Mouse (Mus musculus): ENCODE measurements around the gene Agl.
"Not testable (repeated sequence)": the region's sequence is repeated elsewhere in the genome, so short reads cannot be mapped to it uniquely, and the experiment has no call there.

Agl gene

GRCm38 (mm10) chr3:116815916-116816315, 8.0 kb upstream of the Agl start:
- DNase-seq (ENCODE audit: low spot score in 2 of 2): no peak

GRCm38 (mm10) chr3:116815305-116815797, 7.4 kb upstream of the Agl start:
- DNase-seq (ENCODE audit: low spot score in 2 of 2): no peak

DNA sequence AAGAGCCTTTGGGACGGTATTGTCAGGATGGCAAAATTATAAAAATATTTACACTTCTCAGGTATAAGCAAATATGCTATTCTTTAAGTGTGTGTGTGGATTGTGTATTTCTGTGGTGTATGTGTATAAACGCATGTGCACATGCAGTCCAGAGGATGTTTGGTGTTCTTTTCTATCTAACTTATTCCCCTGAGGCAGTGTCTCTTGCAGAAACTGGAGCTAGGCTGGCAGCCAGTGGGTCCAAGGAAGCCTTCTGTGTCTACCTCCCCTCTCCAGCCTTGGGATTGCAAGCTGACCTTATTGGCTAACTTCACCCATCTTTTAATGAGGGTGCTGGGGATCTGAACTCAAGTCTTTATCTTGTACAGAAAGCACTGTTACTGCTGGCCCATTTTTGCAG, 5.0 kb upstream of the Agl start:
- DNase-seq (ENCODE audit: low spot score in 2 of 2): no peak

DNA sequence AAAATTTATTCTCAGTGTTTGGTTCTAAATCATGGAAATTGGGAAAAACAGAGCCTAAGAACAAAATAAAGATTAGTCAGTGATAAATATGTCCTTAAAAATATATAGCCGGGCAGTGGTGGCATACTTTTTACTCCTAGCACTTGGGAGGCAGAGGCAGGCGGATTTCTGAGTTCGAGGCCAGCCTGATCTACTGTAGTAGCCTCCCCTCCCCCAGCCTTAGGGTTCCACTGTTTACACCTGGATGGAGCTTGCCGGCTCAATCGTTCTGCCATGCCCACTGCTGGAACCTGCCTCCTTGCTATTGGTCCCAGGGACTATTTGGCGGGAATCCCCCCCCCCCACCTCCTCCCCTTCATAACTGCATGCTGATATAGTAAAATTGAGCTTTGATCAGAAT, 2.4 kb upstream of the Agl start:
- not testable (repeated sequence) for DNase-seq (ENCODE audit: low spot score in 2 of 2)

DNA sequence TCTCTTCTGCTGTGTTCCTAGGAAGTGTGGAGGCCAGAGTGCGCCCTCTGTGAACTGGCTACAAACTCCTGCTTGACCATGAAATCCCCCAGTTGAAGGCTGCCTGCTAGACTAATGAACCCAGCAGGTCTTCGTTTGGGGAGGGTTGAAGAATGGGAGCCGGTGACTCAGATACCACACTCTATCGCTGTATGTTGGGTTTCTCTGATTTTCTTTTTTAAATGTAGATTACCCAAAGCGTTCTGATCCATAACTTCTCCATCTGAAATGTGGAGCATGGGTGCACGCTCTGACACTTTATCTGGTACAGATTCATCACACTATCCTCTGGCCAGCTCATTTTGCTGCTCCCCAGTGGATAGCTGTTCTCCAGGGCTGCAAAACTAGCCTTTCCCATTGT, 1.3 kb upstream of the Agl start:
- DNase-seq (ENCODE audit: low spot score in 2 of 2): no peak

GRCm38 (mm10) chr3:116808507-116809217, 696 bp upstream of the Agl start:
- DNase-seq (ENCODE audit: low spot score in 2 of 2): no peak

DNA sequence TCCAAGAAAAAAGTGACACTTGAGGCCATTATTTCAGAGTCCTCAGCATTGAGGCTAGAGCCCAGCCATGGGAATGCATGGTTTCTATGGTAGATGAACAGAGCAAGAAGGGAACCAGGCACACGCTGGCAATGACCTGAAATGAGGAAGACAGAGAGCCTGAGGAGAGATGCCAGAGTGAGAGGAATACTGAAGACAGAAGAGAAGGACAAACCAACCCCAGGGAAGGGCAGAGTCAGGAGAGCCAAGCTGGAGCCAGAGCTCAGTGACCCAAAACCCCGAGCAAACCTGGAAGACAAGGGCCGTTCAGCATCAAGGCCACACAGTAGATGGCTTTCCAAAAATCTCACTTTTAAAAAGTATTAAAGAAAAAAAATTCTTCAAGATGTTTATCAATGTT, 2.1 kb downstream of the Agl start:
- no peak for DNase-seq (ENCODE audit: low spot score in 2 of 2)

- no peak for DNase-seq (ENCODE audit: low spot score in 2 of 2)
Observed at GRCm38 (mm10) chr3:116804746-116805285, 3.1 kb downstream of the Agl start.

DNA sequence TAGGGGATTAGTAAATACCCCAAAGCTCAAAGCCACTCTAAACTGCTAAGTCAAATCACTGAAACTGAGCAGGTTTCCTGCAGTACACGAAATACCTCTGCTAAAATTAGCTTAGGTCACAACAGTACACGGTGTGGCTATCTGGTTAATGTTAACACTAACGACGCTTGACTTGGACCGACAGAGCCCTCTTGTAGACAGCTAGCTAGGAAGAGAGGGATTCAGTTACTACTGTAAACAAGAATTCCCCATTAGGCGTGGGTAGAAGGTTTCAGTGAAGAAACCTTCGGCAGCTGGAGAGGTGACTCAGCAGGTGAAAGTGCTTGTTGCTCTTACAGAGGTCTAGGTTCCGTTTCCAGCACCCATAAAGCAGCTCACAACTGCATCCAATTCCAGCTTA, 6.2 kb downstream of the Agl start:
- DNase-seq (ENCODE audit: low spot score in 2 of 2): no peak

DNA sequence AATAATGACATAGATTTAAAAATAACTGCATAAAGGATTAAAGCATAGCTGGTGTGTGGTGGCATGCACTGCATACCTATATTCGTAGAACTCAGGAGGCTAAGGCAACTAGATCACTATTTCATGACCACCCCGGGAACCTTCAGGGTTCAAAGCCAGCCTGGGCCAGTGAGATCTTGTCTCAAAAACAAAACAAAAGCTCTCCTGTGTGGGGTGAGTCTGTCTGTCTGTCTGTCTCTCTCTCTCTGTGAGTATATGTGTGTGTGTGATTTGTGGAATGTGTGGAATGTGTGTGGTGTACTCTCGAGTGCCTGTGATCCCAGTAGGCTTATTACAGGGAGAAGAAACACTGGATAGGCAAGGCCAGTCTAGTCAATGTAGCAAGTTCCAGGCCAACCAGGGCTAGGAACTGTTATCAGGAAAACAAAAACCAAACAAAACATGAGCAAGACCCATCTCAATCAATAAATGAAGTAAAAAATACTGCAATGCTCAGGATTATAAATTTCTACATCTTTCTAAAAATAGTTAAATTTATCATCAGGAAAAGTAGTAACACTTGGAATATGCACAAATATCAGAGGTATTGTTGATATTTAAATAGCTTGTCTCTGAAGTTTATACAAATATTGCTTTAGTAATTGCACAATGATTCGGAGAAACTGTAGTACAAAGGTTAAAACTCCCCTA, 9.0 kb downstream of the Agl start:
- no peak for DNase-seq (ENCODE audit: low spot score in 2 of 2)

- DNase-seq (ENCODE audit: low spot score in 2 of 2): no peak
Observed at GRCm38 (mm10) chr3:116788851-116789250, 19.1 kb downstream of the Agl start.

DNA sequence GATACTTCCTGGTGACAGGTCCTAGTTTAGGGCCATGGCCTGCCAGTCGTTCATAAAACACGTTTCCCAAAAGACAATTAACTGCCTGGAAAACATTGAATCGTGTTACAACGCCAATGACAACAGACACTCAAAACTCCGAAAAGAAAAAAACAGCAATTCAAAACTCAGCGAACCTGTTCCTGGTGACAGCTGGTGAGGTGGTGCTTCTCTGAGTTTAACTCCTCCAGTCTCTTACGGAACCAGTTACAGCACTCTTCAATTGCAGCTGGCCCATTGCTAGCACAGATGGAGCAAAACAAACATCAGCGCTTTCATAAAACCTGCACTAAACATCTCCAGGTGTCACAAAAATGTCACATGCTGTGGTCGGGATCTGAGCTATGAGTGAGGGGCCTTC, 21.4 kb downstream of the Agl start:
- no peak for DNase-seq (ENCODE audit: low spot score in 2 of 2)

DNA sequence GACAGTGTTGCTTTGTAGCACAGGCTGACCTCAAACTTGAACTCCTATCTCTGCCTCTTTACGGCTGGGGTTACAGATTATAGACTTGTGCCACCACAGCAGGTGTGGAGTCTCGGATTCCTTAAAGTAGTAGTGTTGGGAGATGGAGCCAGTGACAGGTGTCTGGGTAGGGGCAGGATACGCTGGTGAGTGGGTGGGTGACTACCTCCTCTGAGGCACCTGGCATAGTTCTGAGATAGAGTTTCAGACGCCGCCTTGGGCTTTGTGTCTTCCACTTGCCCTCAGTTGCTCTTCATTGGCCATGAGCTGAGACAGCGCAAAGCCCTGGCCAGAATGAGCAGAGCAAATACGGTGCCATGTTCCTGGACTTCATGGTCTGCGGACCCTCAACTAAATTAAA, 22.1 kb downstream of the Agl start:
- no peak for DNase-seq (ENCODE audit: low spot score in 2 of 2)

DNA sequence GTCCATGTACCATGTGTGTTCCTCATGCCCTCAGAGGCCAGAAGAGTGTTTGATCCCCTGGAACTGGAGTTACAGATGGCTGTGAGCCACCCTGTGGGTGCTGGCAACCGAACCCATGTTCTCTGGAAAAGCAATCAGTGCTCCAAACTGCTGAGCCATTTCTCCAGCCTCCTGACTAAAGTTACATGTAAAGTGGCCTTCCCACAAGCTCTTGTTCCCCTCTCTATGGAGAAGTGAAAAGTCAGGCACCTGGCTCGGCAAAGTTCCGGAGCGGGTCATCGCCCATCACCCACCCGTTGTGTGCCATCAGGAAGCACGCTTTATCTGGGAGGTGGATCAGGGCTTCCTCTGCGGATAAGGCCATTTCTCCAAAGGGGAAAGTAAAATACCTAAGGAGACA, 23.2 kb downstream of the Agl start:
- DNase-seq (ENCODE audit: low spot score in 2 of 2): no peak

DNA sequence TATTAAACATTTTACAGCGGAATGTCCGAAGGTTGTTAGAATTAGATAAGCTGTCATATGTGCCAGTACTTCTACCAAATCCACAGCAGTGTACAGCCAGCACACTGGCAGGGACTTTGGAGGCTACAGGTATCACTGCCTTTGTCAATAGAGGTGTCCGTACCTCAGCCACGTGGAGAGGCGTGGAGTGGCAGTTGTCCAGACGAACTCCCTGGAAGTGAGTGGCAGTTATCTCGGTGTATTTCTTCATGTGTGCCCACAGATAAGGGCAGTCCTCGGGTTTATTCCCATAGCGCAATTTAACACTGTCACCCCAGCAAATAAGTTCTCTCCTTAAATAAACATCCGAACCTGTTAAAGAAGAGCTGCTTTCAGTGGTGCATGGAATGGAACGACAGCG, 23.7 kb downstream of the Agl start:
- DNase-seq (ENCODE audit: low spot score in 2 of 2): no peak

GRCm38 (mm10) chr3:116776961-116777360, 31.0 kb downstream of the Agl start:
- DNase-seq (ENCODE audit: low spot score in 2 of 2): no peak

DNA sequence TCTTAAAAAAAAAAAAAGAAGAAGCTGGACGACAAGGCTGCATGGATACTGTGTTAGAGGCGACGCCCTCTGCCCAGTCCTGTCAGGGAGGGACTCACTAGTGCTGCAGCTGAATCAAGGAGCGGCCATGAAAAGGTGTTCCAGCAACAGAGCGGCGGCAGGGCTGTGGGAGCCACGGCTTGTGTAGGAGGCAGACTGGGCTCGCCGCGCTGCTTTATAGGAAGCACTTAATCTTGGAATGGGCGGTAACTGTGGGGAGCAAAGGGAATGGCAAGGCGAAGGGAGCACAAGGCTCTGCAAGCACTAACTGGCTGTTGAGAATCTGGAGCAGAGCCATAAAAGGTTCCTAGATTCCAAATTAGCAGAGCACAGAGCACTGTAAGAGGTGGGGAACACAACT, 34.1 kb downstream of the Agl start:
- no peak for DNase-seq (ENCODE audit: low spot score in 2 of 2)

DNA sequence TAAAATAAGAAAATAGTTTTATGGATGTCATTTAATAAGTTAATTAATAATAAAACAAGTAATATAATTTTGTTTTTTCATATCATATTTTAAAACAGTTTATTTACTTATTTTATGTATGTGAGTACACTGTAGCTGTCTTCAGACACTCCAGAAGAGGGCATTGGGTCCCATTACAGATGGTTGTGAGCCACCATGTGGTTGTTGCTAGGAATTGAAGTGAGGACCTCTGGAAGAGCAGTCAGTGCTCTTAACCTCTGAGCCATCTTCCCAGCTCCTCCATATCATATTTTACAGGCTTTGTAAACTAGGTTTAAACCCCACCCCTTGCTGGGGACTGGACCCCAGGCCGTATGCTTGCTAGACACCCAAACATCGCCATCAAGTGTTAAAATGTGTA, 36.4 kb downstream of the Agl start:
- peak in 1 of 2 experiments; percentile 9 for DNase-seq (ENCODE audit: low spot score in 2 of 2)

DNA sequence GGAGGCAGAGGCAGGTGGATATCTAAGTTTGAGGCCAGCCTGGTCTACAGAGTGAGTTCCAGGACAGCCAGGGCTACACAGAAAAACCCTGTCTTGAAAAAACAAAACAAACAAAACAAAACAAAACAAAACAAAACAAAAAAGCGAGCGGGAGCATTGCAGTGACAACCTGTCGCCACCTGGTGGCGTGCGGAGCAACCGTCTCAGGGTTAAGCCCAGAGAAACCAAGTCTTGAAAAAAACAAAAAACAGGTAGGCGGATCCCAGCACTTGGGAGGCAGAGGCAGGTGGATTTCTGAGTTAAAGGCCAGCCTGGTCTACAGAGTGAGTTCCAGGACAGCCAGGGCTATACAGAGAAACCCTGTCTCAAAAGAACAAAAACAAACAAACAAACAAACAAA, 41.0 kb downstream of the Agl start:
- DNase-seq (ENCODE audit: low spot score in 2 of 2): not testable (repeated sequence)

- DNase-seq (ENCODE audit: low spot score in 2 of 2): no peak
Observed at GRCm38 (mm10) chr3:116752818-116753217, 55.1 kb downstream of the Agl start.

GRCm38 (mm10) chr3:116751191-116751860, 56.6 kb downstream of the Agl start:
- DNase-seq (ENCODE audit: low spot score in 2 of 2): peak in 1 of 2 experiments; percentile 28

DNA sequence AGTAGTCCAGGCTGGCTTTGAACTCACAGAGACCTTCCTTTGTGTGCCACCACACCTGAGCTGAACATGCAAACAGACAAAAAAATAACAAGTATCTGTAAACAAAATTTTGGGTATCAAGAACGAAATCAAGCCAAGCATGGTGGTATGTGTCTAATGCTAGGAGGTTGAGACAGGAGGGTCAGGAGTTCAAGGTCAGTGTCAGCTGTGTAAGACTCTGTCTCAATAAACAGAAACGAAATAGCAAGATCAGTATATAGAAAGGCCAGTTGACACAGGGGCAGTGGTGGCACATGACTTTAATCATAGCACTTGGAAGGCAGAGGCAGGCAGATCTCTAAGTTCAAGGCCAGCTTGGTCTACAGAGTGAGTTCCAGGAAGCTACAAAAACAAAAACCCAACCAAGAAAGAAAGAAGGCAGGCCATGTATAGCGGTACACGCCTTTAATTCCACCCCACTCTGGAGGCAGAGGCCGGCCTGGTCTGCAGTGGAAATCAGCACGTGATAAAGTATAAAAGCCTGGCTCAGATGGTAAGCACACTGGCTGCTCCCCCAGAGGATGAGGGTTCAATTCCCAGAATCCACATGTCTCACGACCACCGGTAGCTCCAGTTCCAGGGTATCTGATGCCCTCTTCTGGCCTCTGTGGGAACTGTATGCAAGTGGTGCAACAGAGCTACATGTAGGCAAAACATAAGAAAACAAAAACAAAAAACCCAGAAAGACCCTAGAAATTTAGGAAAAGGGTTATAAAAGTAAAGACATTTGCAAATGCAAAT, 59.4 kb downstream of the Agl start:
- peak in 1 of 2 experiments; percentile 49 for DNase-seq (ENCODE audit: low spot score in 2 of 2)

Measured in cerebellum, postnatal 4 days (tissue).